Mouse (Mus musculus) embryonic fibroblast, embryonic 13.5 days (primary cell): Measurements from ENCODE around the gene Hsf4. TPM values are rescaled to one million over a fixed set of nuclear protein-coding genes. Genes with fewer than 3 reads are reported as not detected.
A peak's percentile ranks its signal among the peaks of the same experiment; 100 is the strongest.
"Not testable (repeated sequence)": the region's sequence is repeated elsewhere in the genome, so short reads cannot be mapped to it uniquely, and the experiment has no call there.

Source experiments
- H3K27ac ChIP-seq: 2 replicates; pipeline ENCODE4 v1.5.1; 2012; ENCODE audit warnings: low read length, control low read depth, inconsistent platforms; ENCODE audit not compliant: insufficient read depth
- H3K4me1 ChIP-seq: 2 replicates; pipeline ENCODE4 v1.6.1; 2011; ENCODE audit warnings: low read length; ENCODE audit not compliant: control insufficient read depth, insufficient read depth
- H3K4me3 ChIP-seq: 2 replicates; pipeline ENCODE4 v1.5.1; 2011; ENCODE audit warnings: mild to moderate bottlenecking, control low read depth, low read length; ENCODE audit not compliant: insufficient read depth
- CTCF ChIP-seq: IDR thresholded peaks from 2 replicates; pipeline ENCODE4 v1.5.1; 2011; ENCODE audit warnings: mild to moderate bottlenecking, control low read depth, low read length, moderate library complexity, borderline replicate concordance; ENCODE audit not compliant: insufficient read depth
- POLR2A ChIP-seq: IDR thresholded peaks from 2 replicates; pipeline ENCODE4 v1.6.1; 2011; ENCODE audit warnings: low read depth, mild to moderate bottlenecking, control low read depth, low read length, moderate library complexity
- polyA plus RNA-seq: library from polyadenylated mRNA; stranded (reverse); fragments of >200 nt; gene quantifications from 2 replicates; pipeline ENCODE4 v1.2.4, GENCODE M21; 2011; ENCODE audit warnings: low read depth; ENCODE audit not compliant: missing spikeins, insufficient read length

Gene Hsf4
- 1.2 and 1.7 TPM in 2 replicates for polyA plus RNA-seq

DNA sequence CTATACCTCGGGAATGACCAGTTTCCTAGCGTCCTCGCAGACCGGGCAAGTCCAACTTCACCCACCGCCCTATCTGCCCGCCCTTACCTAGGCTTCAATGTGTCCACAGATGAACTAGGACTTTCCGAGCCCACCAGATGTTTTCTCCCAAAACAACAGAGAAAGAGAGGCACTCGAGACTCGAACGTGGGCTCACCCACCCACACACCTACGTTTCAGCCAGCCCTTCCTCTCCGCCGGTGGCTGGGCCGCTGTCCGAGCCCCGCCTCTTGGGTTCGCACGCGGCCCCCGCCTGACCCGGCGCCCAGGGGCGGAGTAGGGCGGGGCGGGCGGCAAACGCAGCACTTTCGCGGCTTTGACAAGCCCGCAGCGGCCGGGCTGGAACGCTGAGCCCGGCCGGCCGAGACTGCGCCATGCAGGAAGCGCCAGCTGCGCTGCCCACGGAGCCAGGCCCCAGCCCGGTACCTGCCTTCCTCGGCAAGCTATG, at the start of gene Hsf4:
TSS of gene Hsf4 (plus strand) at position 341 of the 487 bp plus-strand sequence.
- H3K4me3 ChIP-seq: peak within 1 kb of the TSS; percentile 23
- peak within 1 kb of the TSS; percentile 12; the same call in 1 of the 2 replicates for H3K27ac ChIP-seq
- no peaks in the 10 kb centered on the region for H3K4me1 ChIP-seq
- TF ChIP-seq POLR2A (peak; percentile 43), CTCF (no peak)

DNA sequence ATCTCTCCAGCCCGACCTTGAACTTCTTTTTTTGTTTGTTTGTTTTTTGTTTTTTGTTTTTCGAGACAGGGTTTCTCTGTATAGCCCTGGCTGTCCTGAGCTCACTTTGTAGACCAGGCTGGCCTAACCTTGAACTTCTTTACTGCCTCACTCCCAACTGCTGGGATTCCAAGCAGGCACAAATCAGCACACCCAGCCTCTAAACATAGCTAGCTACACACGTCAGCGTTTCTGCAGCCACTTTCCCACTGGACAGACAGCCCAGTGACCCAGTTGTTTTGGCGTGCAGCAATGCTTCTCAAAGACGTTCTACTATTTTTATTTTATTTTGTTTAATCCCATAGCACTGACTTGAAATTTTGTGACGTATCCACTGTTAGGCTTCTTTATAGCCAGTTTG, 45.8 kb upstream of the Hsf4 start:
- Histone ChIP-seq H3K4me1 (no peaks in the 10 kb centered on the region; the same call in 1 of the 2 replicates), H3K4me3 (no peak overlapping the region), H3K27ac (peak overlapping the region; percentile 69; the same call in 1 of the 2 replicates)
- no peak for TF ChIP-seq POLR2A

DNA sequence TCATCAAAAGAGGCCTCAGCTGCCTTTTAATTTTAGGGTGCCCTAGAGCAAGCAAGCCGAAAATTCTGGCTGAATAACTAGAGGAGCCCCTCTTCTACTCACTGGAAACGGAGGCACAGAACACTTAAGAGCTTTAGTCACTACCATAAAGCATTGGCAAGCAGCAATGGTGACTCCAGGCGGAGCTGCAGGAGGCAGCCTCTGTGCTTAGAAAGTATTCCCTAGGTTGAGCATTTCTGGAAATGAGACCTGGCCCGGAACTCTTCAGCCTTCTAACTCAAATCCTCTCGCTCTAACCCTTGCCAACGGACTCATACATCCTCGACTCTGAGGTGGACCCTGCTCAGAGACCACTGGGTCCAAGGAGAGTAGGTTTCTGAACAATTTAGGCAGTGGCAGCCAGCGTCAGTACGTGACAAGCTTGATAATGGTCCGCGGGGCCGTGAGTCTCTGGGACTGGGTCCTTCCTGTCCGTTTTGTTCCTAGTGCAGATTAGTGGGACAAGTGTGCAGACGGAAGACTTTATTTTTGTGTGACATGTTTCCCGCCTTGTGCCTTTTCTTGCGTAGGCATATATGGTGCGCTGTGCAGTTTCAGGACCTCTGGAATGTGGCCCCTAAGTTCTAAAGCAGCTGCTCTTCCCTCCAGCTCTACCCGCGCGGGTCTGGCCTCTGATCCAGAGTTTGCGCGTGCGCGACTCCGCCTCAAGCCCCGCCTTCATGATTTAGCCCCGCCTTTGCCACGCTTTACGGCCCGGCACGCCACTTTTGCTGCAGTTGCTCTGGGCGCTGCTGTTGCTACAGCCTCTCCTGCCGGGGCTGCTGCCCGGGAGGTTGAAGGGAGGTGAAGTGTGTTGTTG, 45.0 kb upstream of the Hsf4 start, which contains the start of gene D230025D16Rik:
TSS of gene D230025D16Rik (plus strand) at position 733 of the 859 bp plus-strand sequence.
- Histone ChIP-seq H3K4me3 (peak within 1 kb of the TSS; percentile 92), H3K4me1 (no peaks in the 10 kb centered on the region; the same call in 1 of the 2 replicates), H3K27ac (peak within 1 kb of the TSS; percentile 69)
- no peak for TF ChIP-seq CTCF
- TF ChIP-seq POLR2A: peak; percentile 97

DNA sequence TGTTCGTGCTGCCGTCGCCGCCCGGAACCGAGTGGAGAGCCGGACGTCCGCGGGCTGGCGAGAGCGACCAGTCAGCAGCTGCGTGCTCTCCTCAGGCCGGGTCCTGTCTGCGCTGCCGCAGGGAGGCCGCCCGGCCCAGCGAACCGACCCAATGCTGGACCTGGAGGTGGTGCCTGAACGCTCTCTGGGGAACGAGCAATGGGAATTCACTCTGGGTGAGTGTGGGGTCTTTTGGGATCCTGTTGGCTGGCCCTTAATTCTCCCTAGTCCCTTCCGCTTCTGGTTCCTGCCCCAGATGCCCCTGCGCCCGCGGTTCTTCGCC, 44.4 kb upstream of the Hsf4 start:
- Histone ChIP-seq H3K4me1 (no peaks in the 10 kb centered on the region; the same call in 1 of the 2 replicates), H3K27ac (peak overlapping the region; percentile 21; the same call in 1 of the 2 replicates), H3K4me3 (peak overlapping the region; percentile 92)
- TF ChIP-seq POLR2A (no peak), CTCF (no peak)

DNA sequence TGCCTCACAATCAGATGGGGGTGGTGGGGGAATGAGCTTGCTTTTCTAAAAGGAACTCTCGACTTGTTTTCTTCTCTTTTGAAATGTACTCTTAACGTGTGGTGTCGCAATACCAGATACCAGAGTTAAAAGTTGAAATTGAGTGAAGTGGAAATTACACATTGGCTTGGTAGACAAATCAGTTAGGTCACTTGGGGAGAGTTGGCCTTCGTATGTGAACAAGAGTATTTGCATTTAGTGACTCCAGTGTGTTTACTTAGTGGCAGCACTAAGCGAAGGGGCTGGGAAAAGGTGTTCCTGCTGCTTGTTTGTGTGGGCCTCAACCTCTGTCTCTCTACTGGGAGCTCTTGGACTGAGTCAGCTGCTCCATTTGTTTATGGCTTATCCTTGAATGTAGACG, 43.7 kb upstream of the Hsf4 start:
- peak overlapping the region; percentile 92 for H3K4me3 ChIP-seq
- H3K27ac ChIP-seq: no peak overlapping the region
- H3K4me1 ChIP-seq: no peaks in the 10 kb centered on the region; the same call in 1 of the 2 replicates
- TF ChIP-seq POLR2A: no peak
- no peak for TF ChIP-seq CTCF

DNA sequence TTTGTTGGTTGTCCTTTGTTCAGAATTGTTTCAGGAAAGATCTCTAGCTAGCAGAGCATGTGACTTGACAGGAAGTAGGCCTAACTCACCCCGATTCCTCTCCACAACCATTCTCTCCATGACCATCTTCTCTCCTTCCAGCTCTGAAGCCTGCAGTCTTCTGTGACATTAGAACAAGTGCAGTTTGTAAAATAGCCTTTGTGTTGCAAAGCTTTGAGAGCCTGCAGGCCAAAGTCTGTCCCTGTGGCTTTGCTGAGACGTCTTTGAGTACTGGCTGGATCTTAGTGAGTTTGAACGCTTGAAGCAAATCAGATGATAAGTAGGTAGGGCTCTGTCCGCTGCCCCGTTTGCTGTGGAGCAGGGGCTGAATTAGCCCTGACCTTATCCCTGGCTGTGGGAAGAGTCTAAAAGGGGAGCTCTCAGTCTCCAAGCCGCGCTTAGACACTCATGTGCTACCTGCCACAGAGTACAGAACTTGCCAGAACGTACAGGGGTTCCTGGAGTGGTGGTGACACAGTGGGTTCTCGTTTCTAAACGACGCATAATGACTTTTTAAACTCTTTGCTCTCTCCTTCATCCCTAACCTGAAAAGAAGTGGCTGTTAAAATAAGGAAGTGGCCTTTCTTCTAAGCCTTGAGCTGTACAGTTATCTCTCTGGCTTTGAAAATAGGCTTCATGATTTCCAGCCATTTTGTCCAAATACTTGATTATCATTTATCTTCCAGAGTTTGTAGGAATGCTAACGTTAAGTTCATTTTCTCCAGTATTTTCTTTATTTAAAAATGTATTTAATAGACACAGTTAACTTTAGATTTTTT, 37.9 kb upstream of the Hsf4 start:
- H3K27ac ChIP-seq: no peak overlapping the region
- H3K4me3 ChIP-seq: no peak overlapping the region
- TF ChIP-seq CTCF (no peak), POLR2A (no peak)
- H3K4me1 ChIP-seq: no peaks in the 10 kb centered on the region

DNA sequence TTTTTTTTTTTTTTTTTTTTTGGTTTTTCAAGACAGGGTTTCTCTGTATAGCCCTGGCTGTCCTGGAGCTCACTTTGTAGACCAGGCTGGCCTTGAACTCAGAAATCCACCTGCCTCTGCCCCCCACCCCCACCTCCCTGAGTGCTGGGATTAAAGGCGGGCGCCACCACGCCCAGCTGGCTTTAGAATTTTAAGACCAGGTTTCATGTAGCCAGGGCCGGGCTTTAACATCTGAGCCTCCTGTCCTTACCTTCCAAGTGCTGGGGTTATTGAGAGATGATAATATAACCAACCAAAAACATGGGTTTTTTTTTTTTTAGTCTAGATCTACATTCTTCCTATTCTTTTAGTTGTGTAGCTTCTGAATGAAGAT, 37.3 kb upstream of the Hsf4 start:
- not testable (repeated sequence) for H3K4me3 ChIP-seq, H3K27ac ChIP-seq, H3K4me1 ChIP-seq

DNA sequence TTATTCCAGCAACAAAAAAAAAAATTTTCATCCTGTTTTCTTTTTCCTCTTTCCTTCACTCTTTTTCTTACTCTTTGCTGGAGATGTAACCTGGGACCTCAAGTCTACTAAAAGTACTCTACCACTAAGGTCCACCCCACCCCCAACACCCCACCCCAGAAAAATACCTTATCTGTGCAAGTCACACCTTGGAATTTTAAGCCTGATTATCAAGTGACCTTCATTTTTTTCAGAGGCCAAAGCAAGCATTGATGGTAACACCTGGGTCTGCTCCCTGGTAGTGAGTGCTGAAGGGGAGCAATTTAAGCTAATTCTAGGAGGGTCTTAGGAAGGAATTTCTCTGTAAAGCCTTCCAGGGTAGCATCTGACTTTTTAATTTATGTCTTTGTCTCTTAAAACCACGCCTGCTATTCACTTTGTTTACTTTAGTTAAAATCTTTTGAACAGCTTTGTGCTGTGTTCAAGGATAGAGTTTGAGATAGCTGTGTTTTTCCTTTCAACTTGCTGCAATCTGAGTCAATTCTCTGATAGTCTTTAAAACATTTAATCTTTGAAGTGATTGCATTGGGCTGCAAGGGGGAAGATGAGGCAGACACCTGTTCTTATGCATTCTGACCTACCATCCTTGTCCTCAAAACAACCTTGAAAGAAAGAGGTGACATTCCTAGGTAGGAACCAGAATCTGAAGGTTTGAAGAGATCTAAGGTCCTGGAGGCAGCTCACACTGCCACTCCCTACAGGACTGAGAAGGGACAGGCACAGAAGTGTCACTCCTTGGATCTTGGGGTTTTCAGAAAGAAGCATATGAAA, 36.3 kb upstream of the Hsf4 start:
- Histone ChIP-seq H3K4me1 (no peaks in the 10 kb centered on the region), H3K27ac (no peak overlapping the region), H3K4me3 (no peak overlapping the region)
- TF ChIP-seq POLR2A (no peak), CTCF (no peak)

DNA sequence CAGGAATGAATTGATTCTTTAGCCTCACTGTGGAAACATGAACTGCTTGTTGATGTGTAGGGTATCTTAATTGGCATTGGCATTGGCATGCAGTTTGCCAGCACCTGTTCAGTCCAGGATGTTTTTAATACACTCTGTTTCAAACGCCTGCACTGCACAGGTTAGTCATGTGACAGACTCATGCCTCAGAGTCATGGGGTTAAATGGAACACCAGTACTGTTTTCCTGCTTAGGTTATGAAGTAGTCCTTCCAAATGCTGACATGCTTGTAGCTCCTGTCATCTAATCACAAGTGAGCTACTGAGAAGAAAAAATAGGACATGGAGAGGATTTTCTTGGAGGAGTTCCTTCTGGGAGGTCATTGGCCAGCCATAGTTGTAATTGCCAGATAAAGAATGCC, 34.4 kb upstream of the Hsf4 start:
- no peak overlapping the region for H3K27ac ChIP-seq
- TF ChIP-seq CTCF: no peak
- TF ChIP-seq POLR2A: no peak
- H3K4me1 ChIP-seq: no peaks in the 10 kb centered on the region
- H3K4me3 ChIP-seq: no peak overlapping the region
